Mouse (Mus musculus): ENCODE results near the gene Ctnnd2.

- no peak for TF ChIP-seq EP300 (IDR thresholded peaks at IDR 0.05)
- no peak for TF ChIP-seq CTCF (IDR thresholded peaks at IDR 0.05)
Observed at GRCm38 (mm10) chr15:30827424-30828263, 655.3 kb downstream of the Ctnnd2 start.

Measured in lung, postnatal 0 days (tissue).